Mouse (Mus musculus) stomach, embryonic 15.5 days (tissue): Measurements from ENCODE around the gene Bcl3. TPM values are rescaled to one million over a fixed set of nuclear protein-coding genes. Genes with fewer than 3 reads are reported as not detected.

ENCODE experiments used
- ATAC-seq: fragments of 200-750 bp; cut with Nextera tagmentation; 2 replicates; pipeline ENCODE4 v1.8.0; 2017; ENCODE audit warnings: low read depth, moderate number of reproducible peaks, moderate TSS enrichment; ENCODE audit not compliant: insufficient read depth, low FRiP score
- H3K27ac ChIP-seq: fragments of 300-500 bp; sonication (generic); 2 replicates; pipeline ENCODE4 v1.5.1; 2015; ENCODE audit warnings: mild to moderate bottlenecking, inconsistent platforms
- H3K27me3 ChIP-seq: fragments of 300-500 bp; sonication (generic); replicated peaks from 2 replicates; pipeline ENCODE4 v1.6.1; 2015; ENCODE audit warnings: inconsistent platforms
- H3K36me3 ChIP-seq: fragments of 300-500 bp; sonication (generic); 2 replicates; pipeline ENCODE4 v1.6.1; 2015; ENCODE audit warnings: inconsistent platforms
- H3K4me1 ChIP-seq: fragments of 300-500 bp; sonication (generic); 2 replicates; pipeline ENCODE4 v1.6.1; 2015; ENCODE audit warnings: inconsistent platforms
- H3K4me2 ChIP-seq: fragments of 300-500 bp; sonication (generic); 2 replicates; pipeline ENCODE4 v1.6.1; 2015; ENCODE audit warnings: mild to moderate bottlenecking, inconsistent platforms
- H3K4me3 ChIP-seq: fragments of 300-500 bp; sonication (generic); replicated peaks from 2 replicates; pipeline ENCODE4 v1.5.1; 2015; ENCODE audit warnings: inconsistent platforms
- H3K9ac ChIP-seq: fragments of 300-500 bp; sonication (generic); 2 replicates; pipeline ENCODE4 v1.6.1; 2015; ENCODE audit warnings: inconsistent platforms
- H3K9me3 ChIP-seq: fragments of 300-500 bp; sonication (generic); 2 replicates; pipeline ENCODE4 v1.6.1; 2016; ENCODE audit warnings: inconsistent platforms
- WGBS: fragments of 180-500 bp; shearing (Covaris S2); methylation state at CpG from one replicate; pipeline ENCODE4 v1.1.7; 2015; 5-methylcytosine and 5-hydroxymethylcytosine counted together
- polyA plus RNA-seq: library from polyadenylated mRNA; unstranded; fragments of >200 nt; fragmentation: Nextera tagmentation; extraction: Ambion mirVana; gene quantifications from 2 replicates; pipeline ENCODE4 v1.2.1, GENCODE M21; 2015

The Bcl3 gene
- polyA plus RNA-seq = 8.9 and 10.4 TPM in 2 replicates

GRCm38 (mm10) chr7:19822604-19823058 is at the start of gene Bcl3:
TSS of gene Bcl3 (minus strand) at chr7:19822770.
- Histone ChIP-seq H3K4me2 (peak within 1 kb of the TSS; percentile 94), H3K9ac (peak within 1 kb of the TSS; percentile 62), H3K27ac (peak within 1 kb of the TSS; percentile 94), H3K4me3 (peak within 1 kb of the TSS; percentile 56), H3K4me1 (peaks cover 53% of the 10 kb centered on the region), H3K36me3 (no peaks in the 10 kb centered on the region), H3K27me3 (no peaks in the 10 kb centered on the region), H3K9me3 (no peaks in the 10 kb centered on the region)
- WGBS = 2% methylated on average over 36 of the region's 42 CpGs
- no peak for ATAC-seq

GRCm38 (mm10) chr7:19871943-19872601 is 49.5 kb upstream of the Bcl3 start:
- no peaks in the 10 kb centered on the region for H3K36me3 ChIP-seq
- H3K27me3 ChIP-seq = no peaks in the 10 kb centered on the region
- H3K27ac ChIP-seq = no peak overlapping the region
- WGBS = 38% methylated on average over 5 of the region's 5 CpGs
- no peak for ATAC-seq
- no peak overlapping the region for H3K4me2 ChIP-seq
- no peak overlapping the region for H3K9ac ChIP-seq
- H3K4me1 ChIP-seq = no peaks in the 10 kb centered on the region
- no peaks in the 10 kb centered on the region for H3K9me3 ChIP-seq
- no peak overlapping the region for H3K4me3 ChIP-seq

- no peak overlapping the region for H3K9ac ChIP-seq
- H3K36me3 ChIP-seq = no peaks in the 10 kb centered on the region
- no peak overlapping the region for H3K4me2 ChIP-seq
Observed at GRCm38 (mm10) chr7:19871137-19871621, 48.6 kb upstream of the Bcl3 start.

DNA sequence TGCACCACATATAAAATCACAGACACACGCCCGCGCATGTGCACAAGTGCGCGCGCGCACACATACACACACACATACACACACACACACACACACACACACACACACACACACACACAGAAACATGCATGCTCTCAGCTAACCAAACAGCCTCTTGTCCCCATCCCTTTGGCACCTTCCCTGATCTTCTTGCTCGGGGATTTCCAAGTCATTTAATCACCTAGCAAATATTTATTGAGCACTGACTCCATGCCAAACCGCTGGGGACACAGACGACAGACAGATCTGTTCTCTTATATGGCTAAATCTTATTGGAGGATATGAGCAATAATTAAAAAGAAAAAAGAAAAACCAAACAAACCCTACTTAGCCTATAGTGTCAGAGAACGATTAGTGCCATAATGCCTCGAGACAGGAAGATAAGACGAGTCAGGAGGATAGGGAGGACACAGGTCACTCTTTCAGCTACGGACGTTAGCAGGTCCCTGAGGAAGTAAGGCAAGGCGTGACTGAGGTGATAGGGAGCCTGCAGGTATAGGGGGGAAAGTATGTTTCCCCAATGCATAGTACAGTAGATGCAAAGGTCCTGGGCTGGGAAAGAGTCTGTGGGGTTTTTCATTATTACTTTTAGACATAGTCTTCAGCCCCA is 45.3 kb upstream of the Bcl3 start:
- H3K27ac ChIP-seq = no peak overlapping the region
- 0 out of 2 replicates have a peak, but pooled peaks have one; percentile 4 for ATAC-seq
- no peaks in the 10 kb centered on the region for H3K9me3 ChIP-seq

More at GRCm38 (mm10) chr7:19871137-19871621, 48.6 kb upstream of the Bcl3 start:
- Histone ChIP-seq H3K4me3 (no peak overlapping the region), H3K27me3 (no peaks in the 10 kb centered on the region), H3K27ac (no peak overlapping the region), H3K9me3 (no peaks in the 10 kb centered on the region), H3K4me1 (no peaks in the 10 kb centered on the region)
- no peak for ATAC-seq
- WGBS = 59% methylated on average over 10 of the region's 10 CpGs

DNA sequence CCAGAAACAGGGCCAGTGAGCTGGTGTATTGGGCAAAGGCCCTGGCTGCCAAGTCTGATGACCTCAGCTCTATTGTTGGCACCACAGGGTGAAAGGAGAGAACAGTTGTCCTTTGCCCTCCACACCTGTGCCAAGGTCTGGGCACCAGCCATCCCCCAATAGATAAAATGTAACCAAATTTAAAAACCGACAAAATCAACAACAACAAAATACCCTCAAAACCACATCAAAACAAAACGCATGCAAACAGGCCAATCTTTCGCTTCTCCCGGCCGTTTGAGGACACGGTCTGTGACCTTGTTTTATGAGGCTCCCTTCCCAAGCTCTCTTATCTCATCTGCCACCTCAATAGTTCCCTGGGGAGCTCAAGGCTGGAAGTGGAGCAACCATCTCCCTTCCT is 43.9 kb upstream of the Bcl3 start:
- Histone ChIP-seq H3K27me3 (no peaks in the 10 kb centered on the region), H3K27ac (no peak overlapping the region), H3K36me3 (no peaks in the 10 kb centered on the region), H3K4me1 (no peaks in the 10 kb centered on the region), H3K9ac (no peak overlapping the region), H3K4me3 (no peak overlapping the region), H3K9me3 (no peaks in the 10 kb centered on the region), H3K4me2 (no peak overlapping the region)
- ATAC-seq = no peak
- 82% methylated on average over 6 of the region's 6 CpGs for WGBS

More for the DNA sequence above, 45.3 kb upstream of the Bcl3 start:
- no peak overlapping the region for H3K4me3 ChIP-seq
- H3K36me3 ChIP-seq = no peaks in the 10 kb centered on the region
- H3K9ac ChIP-seq = no peak overlapping the region
- H3K27me3 ChIP-seq = no peaks in the 10 kb centered on the region
- no peaks in the 10 kb centered on the region for H3K4me1 ChIP-seq
- 68% methylated on average over 16 of the region's 16 CpGs for WGBS
- H3K4me2 ChIP-seq = no peak overlapping the region

GRCm38 (mm10) chr7:19865246-19866036 is 42.9 kb upstream of the Bcl3 start:
- Histone ChIP-seq H3K9me3 (no peaks in the 10 kb centered on the region), H3K27ac (no peak overlapping the region), H3K4me2 (no peak overlapping the region), H3K4me1 (no peaks in the 10 kb centered on the region), H3K36me3 (no peaks in the 10 kb centered on the region), H3K4me3 (no peak overlapping the region), H3K9ac (no peak overlapping the region), H3K27me3 (no peaks in the 10 kb centered on the region)
- WGBS = 59% methylated on average over 8 of the region's 8 CpGs
- ATAC-seq = peak; percentile 47; the same call in 1 of the 2 replicates

DNA sequence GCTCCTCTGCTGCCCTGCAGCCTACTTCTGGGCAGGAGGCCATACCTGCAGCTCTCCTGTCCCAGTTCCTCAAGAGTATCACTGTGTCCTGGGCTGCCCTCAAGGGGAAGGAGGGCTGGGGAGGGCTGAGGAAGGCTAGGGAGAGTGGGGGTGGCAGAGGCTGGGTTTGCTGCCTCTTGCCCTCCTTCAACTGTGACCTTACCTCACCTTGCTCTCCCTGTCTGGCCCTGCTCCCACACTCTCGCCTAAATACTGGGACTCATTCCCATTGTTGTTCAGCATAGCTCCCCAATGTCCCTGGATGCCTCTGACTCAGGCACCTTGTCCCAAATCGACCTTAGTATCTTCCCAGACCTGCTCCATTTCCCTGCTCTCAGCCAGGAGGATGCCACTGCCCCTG is 41.7 kb upstream of the Bcl3 start:
- Histone ChIP-seq H3K27ac (no peak overlapping the region), H3K4me1 (no peaks in the 10 kb centered on the region), H3K4me2 (no peak overlapping the region), H3K36me3 (no peaks in the 10 kb centered on the region), H3K27me3 (no peaks in the 10 kb centered on the region), H3K9me3 (no peaks in the 10 kb centered on the region), H3K9ac (no peak overlapping the region), H3K4me3 (no peak overlapping the region)
- no peak for ATAC-seq
- WGBS = 53% methylated on average over 2 of the region's 2 CpGs

GRCm38 (mm10) chr7:19861199-19861598 is 38.6 kb upstream of the Bcl3 start, which contains the start of gene Ceacam16:
TSS of gene Ceacam16 (minus strand) at chr7:19861299.
- Histone ChIP-seq H3K9me3 (no peaks in the 10 kb centered on the region), H3K4me1 (no peaks in the 10 kb centered on the region), H3K27ac (no peak within 1 kb of the TSS), H3K4me2 (no peak within 1 kb of the TSS), H3K4me3 (no peak within 1 kb of the TSS), H3K27me3 (no peaks in the 10 kb centered on the region), H3K9ac (no peak within 1 kb of the TSS), H3K36me3 (no peaks in the 10 kb centered on the region)
- WGBS = 76% methylated on average over 9 of the region's 9 CpGs
- ATAC-seq = no peak

- H3K4me1 ChIP-seq = no peaks in the 10 kb centered on the region
- no peak overlapping the region for H3K9ac ChIP-seq
- H3K36me3 ChIP-seq = no peaks in the 10 kb centered on the region
- 59% methylated on average over 10 of the region's 10 CpGs for WGBS
- no peak overlapping the region for H3K4me3 ChIP-seq
- H3K27me3 ChIP-seq = no peaks in the 10 kb centered on the region
- ATAC-seq = no peak
- no peaks in the 10 kb centered on the region for H3K9me3 ChIP-seq
- H3K4me2 ChIP-seq = no peak overlapping the region
- no peak overlapping the region for H3K27ac ChIP-seq
Observed at GRCm38 (mm10) chr7:19859740-19860139, 37.2 kb upstream of the Bcl3 start.

GRCm38 (mm10) chr7:19856283-19856682 is 33.7 kb upstream of the Bcl3 start:
- Histone ChIP-seq H3K27me3 (peaks cover 12% of the 10 kb centered on the region), H3K4me1 (peaks cover 6% of the 10 kb centered on the region), H3K9ac (no peak overlapping the region), H3K4me2 (no peak overlapping the region), H3K4me3 (no peak overlapping the region), H3K36me3 (no peaks in the 10 kb centered on the region), H3K27ac (no peak overlapping the region), H3K9me3 (no peaks in the 10 kb centered on the region)
- 88% methylated on average over 6 of the region's 6 CpGs for WGBS
- no peak for ATAC-seq

- WGBS = 75% methylated on average over 5 of the region's 5 CpGs
- H3K36me3 ChIP-seq = no peaks in the 10 kb centered on the region
- no peak overlapping the region for H3K9ac ChIP-seq
- H3K4me1 ChIP-seq = peaks cover 6% of the 10 kb centered on the region
- no peak overlapping the region for H3K27ac ChIP-seq
- H3K4me2 ChIP-seq = no peak overlapping the region
- ATAC-seq = no peak
- H3K4me3 ChIP-seq = no peak overlapping the region
- peaks cover 12% of the 10 kb centered on the region for H3K27me3 ChIP-seq
- H3K9me3 ChIP-seq = no peaks in the 10 kb centered on the region
Observed at GRCm38 (mm10) chr7:19855663-19856062, 33.1 kb upstream of the Bcl3 start.
